Mouse (Mus musculus): ENCODE results near the gene Tpd52l1.
"Not testable (repeated sequence)": the region's sequence is repeated elsewhere in the genome, so short reads cannot be mapped to it uniquely, and the experiment has no call there.

GRCm38 (mm10) chr10:31370200-31370599 lies 75.6 kb downstream of the Tpd52l1 start:
- TF ChIP-seq CTCF (IDR thresholded peaks at IDR 0.05; ENCODE audit: extremely low read depth, insufficient read length, insufficient replicate concordance, low read depth, low read length); POLR2A (IDR thresholded peaks at IDR 0.05; ENCODE audit: low read depth, low read length): not testable (repeated sequence)
